Mouse (Mus musculus) E14TG2a.4 (cell line): Measurements from ENCODE around the gene Prdm11.

ENCODE experiments used
- CTCF ChIP-seq: conservative IDR thresholded peaks from 2 replicates; pipeline ENCODE4 v1.5.1; 2014; ENCODE audit warnings: low read length
- NANOG ChIP-seq: IDR thresholded peaks from 2 replicates; pipeline ENCODE4 v1.6.1; 2014; ENCODE audit warnings: borderline replicate concordance, low read length, mixed read lengths
- POU5F1 ChIP-seq: IDR thresholded peaks from 2 replicates; pipeline ENCODE4 v1.6.1; 2014; ENCODE audit warnings: low read length, borderline replicate concordance

DNA sequence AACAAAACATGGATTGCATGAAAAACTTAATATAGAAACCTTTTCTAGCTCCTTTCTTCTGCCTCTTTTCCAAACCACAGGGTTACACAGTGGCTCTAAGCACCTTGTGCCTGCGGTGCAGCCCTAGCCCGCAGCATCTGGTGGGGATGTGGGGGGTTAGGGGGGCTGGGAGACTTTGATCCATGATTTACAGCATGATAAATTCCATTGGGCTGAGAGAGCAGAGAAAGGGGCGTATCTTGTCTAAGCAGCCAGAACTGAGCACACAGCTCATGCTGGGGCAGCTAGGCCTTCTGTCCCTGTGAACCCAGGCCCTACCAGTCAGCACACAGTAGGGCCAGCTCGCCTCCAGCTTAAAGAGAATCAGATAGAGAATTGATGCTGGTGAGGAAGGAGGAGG is 40.9 kb downstream of the Prdm11 start:
- TF ChIP-seq CTCF (no peak), NANOG (no peak), POU5F1 (no peak)
